Mouse (Mus musculus): ENCODE results near the gene Tmem255b. TPM values are rescaled to one million over a fixed set of nuclear protein-coding genes. Genes with fewer than 3 reads are reported as not detected.

The Tmem255b gene
- polyA plus RNA-seq, 1 experiment from 2014 or later: 0.62 TPM

DNA sequence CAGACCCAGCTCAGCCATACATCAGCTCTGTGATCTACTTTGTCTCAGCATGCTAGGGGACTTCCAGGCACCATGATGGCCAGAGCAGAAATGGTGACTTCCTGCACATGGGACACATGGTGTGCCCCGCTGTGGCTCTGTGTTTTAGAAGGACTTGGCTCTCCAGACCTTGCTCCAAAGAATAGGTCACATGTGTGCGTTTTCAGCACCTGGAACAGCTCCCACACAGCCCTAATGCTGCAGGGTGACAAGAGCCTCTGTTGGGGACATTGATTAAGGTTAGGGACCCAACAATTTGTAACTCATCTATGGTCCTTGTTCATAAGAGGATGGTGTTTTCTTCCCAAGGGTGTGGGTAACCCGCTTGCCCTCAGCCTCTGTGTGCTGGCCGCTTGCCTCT lies 13.2 kb downstream of the Tmem255b start:
- no peak overlapping the region for H3K4me3 ChIP-seq
- H3K27ac ChIP-seq (replicated peaks): no peak overlapping the region
- ATAC-seq (ENCODE audit: extremely low read depth, insufficient number of reproducible peaks, low FRiP score, low TSS enrichment): no peak
- H3K4me1 ChIP-seq: no peaks in the 10 kb centered on the region
- no peaks in the 10 kb centered on the region for H3K9me3 ChIP-seq
- H3K9ac ChIP-seq: no peak overlapping the region
- 46% methylated on average over 4 of the region's 4 CpGs for WGBS
- no peaks in the 10 kb centered on the region for H3K36me3 ChIP-seq
- H3K4me2 ChIP-seq: no peak overlapping the region
- H3K27me3 ChIP-seq (replicated peaks): peaks cover 12% of the 10 kb centered on the region

DNA sequence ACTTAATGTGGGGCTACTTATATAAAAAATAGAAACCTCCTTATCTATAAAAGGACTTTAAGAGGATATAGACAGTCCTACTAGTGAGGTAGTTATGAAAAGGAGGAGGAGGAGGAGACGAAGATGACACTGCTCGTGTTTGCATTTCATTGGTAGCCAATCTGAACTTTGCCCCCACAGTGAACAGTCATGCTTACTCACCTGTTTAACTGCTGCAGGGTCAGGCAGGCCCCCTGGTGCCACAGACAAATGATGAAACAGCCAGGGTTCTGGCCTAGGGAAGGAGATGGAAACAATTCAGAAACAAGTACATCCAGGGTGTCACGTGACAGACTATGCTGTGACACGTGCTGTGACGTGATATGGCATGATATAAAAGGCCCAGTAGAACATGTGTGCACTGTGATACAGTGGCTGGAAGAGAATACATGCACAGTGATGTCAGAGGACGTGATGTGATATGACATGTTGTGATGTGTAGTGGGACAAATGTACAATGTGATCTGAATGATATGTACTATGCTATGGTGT lies 16.8 kb downstream of the Tmem255b start:
- Histone ChIP-seq H3K4me2 (no peak overlapping the region), H3K27ac (replicated peaks) (no peak overlapping the region), H3K36me3 (no peaks in the 10 kb centered on the region), H3K9ac (no peak overlapping the region), H3K9me3 (no peaks in the 10 kb centered on the region), H3K4me1 (no peaks in the 10 kb centered on the region), H3K4me3 (no peak overlapping the region), H3K27me3 (replicated peaks) (peaks cover 11% of the 10 kb centered on the region)
- WGBS: 63% methylated on average over 6 of the region's 6 CpGs
- no peak for ATAC-seq (ENCODE audit: extremely low read depth, insufficient number of reproducible peaks, low FRiP score, low TSS enrichment)

DNA sequence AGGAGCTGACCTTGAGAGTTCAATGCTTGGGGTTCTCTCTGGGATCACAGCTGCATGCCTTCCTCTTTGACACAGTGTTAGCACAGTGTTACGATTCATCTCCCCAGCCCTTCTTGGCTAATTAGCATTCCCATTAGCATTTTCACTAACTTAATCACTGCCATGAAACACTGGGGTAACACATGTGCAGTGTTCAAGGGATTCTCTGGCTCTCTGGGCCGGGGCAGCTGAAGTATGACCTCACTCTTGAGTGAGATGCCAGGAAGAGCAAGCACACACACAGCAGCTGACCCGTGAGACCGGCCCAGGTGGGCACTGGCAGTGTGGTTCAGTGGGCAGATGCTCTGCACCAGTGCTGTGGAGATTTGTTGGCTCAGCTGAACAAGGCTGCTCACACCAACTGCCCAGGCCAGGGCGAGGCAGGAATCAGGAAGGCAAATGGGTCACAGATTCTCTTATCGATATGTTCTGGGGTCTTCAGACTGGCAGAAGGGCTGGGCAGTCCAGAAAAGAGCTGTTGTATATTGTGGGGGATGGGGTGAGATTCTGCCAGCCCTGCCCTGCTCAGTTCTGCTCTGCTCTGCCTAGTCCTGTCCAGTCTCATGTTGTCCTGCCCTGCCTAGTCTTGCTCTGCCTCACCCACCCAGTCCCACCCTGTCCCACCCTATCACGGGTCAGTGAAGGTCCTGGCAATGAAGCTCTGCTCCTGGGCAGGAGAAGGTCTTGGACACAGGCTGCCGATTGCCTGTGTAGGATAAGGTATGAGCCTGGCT lies 19.5 kb downstream of the Tmem255b start:
- Histone ChIP-seq H3K4me3 (no peak overlapping the region), H3K9me3 (no peaks in the 10 kb centered on the region), H3K9ac (no peak overlapping the region), H3K27me3 (replicated peaks) (peaks cover 3% of the 10 kb centered on the region), H3K27ac (replicated peaks) (no peak overlapping the region), H3K4me2 (no peak overlapping the region), H3K36me3 (no peaks in the 10 kb centered on the region), H3K4me1 (no peaks in the 10 kb centered on the region)
- WGBS: 66% methylated on average over 8 of the region's 8 CpGs
- ATAC-seq (ENCODE audit: extremely low read depth, insufficient number of reproducible peaks, low FRiP score, low TSS enrichment): no peak

DNA sequence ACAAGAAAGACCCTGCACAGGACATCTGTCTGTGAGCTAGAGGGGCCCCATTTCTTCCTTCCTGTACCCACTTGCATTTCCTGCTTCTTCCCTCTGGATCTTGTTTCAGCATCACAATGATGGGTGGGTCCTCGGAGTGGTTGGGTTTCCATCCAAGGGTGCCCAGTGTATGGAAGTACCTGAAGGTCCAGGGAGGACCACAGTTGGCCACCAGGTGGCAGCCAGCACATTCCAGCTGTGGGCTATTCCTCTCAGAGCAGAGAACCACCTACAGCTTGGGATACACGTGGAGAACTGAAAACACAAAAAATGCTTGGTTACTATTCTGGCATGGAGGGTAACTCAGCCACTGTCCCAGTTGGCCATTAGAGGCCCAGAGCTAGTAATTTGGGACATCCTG lies 20.3 kb downstream of the Tmem255b start:
- WGBS: 27% methylated on average over 2 of the region's 2 CpGs
- Histone ChIP-seq H3K36me3 (no peaks in the 10 kb centered on the region), H3K4me2 (no peak overlapping the region), H3K4me3 (no peak overlapping the region), H3K9ac (no peak overlapping the region), H3K27me3 (replicated peaks) (peaks cover 3% of the 10 kb centered on the region), H3K9me3 (no peaks in the 10 kb centered on the region), H3K27ac (replicated peaks) (no peak overlapping the region), H3K4me1 (no peaks in the 10 kb centered on the region)
- ATAC-seq (ENCODE audit: extremely low read depth, insufficient number of reproducible peaks, low FRiP score, low TSS enrichment): no peak

DNA sequence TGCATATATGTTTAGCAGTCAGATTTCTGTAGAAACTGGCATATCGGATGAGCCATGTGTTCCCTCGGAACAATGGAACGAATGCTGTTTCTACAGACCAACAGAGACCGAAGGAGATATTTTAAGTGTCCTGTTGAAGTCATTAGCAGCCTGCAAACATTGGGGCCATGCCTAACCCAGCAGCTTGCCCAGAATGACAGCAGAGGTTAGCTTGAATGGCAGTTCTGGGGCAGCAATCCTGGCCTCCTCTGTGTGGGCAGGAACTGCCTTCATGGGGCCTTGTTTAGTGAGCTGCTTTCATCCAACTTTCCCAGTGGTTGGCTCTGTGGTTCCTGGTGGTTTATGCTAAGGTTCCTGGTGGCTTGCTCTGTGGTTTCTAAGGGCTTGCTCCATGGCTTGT lies 24.4 kb downstream of the Tmem255b start:
- no peaks in the 10 kb centered on the region for H3K9me3 ChIP-seq
- no peak for ATAC-seq (ENCODE audit: extremely low read depth, insufficient number of reproducible peaks, low FRiP score, low TSS enrichment)
- peaks cover 4% of the 10 kb centered on the region; the same call in 1 of the 2 replicates for H3K36me3 ChIP-seq
- no peak overlapping the region for H3K4me3 ChIP-seq
- H3K9ac ChIP-seq: no peak overlapping the region
- H3K4me2 ChIP-seq: no peak overlapping the region
- H3K27ac ChIP-seq (replicated peaks): no peak overlapping the region
- H3K4me1 ChIP-seq: no peaks in the 10 kb centered on the region; the same call in 1 of the 2 replicates
- H3K27me3 ChIP-seq (replicated peaks): 0 out of 2 replicates have a peak, but pooled peaks cover 3% of the 10 kb centered on the region
- WGBS: 80% methylated on average over 4 of the region's 4 CpGs

DNA sequence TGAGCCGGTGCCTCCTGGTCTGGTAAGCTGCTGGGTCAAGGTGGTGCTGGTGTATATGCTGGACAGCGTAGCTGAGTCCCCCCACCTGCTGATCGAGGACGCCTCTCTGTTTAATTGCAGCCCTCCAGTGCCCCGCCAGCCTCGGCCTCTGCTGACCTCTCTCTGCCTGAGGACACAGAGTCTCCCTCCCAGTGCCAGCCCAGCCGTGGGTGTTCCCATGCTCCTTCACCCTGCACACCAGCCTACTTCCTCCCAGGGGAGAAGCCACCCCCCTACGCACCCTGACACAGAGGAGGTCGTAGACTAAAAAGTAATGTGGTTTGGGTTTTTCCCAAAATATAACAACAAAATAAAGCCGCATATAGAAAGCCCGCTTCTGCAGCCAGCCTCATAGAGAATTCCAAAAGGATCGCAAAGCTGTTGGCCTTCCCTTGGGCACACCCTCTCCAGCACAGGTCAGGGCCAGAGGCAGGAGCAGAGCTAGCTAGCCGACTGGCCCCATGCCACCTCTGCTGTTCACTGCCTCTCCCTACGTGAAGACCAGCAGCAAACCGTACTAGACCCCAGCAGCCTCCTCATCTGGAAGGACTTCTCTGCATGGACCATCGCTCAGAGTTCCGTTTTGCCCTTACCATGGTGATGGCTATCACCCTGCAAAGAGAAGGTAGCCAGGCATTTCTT lies 26.2 kb downstream of the Tmem255b start:
- peaks cover 19% of the 10 kb centered on the region for H3K36me3 ChIP-seq

DNA sequence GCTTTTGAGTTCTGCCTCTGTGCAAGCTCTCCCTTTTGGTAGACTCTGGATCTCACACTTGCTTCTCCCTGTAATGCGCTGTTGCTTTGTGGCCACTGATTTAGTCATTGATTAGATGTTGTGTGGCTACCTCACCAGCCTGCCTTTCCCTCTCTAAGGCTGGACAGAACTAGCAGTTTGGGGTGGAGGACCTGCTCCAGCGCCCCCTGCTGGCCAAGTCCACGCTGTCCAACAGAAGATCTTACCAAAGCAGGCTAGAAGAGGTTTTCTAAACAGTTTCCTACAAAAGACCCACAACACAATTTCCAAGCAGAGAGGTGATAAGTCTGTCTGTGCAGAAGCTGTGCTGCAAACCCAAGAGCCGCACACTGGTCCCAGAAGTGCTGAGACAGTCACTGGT lies 26.9 kb downstream of the Tmem255b start:
- 33% methylated on average over 4 of the region's 4 CpGs for WGBS
- H3K4me1 ChIP-seq: no peaks in the 10 kb centered on the region; the same call in 1 of the 2 replicates

More for the DNA sequence above, 26.2 kb downstream of the Tmem255b start:
- Histone ChIP-seq H3K9me3 (no peaks in the 10 kb centered on the region), H3K4me2 (no peak overlapping the region), H3K4me1 (no peaks in the 10 kb centered on the region; the same call in 1 of the 2 replicates), H3K9ac (no peak overlapping the region), H3K27ac (replicated peaks) (no peak overlapping the region), H3K4me3 (no peak overlapping the region), H3K27me3 (replicated peaks) (0 out of 2 replicates have a peak, but pooled peaks cover 3% of the 10 kb centered on the region)
- 70% methylated on average over 17 of the region's 17 CpGs for WGBS
- ATAC-seq (ENCODE audit: extremely low read depth, insufficient number of reproducible peaks, low FRiP score, low TSS enrichment): no peak; the same call in 1 of the 2 replicates

DNA sequence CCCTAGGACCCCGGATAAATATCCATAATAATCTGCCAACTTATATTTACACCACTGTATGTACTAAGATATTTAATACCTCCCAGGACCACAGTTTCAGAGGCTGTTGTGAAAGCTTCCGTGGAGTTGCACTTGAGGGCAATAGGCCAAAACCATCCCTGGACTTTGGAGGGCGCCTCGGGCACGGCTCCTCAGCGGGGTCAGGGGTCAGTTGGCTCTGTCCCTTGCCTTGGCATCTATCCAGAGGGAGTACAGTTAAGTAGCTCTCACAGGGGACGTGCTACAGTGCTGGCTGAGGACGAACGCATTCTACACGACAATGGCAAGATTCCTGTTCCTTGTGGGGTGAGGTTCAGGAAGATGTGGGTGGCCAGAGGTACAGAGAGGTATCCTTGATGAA lies 27.4 kb downstream of the Tmem255b start:
- no peak for ATAC-seq (ENCODE audit: extremely low read depth, insufficient number of reproducible peaks, low FRiP score, low TSS enrichment)
- 0 out of 2 replicates have a peak, but pooled peaks cover 3% of the 10 kb centered on the region for H3K27me3 ChIP-seq (replicated peaks)

More for the DNA sequence above, 26.9 kb downstream of the Tmem255b start:
- H3K27me3 ChIP-seq (replicated peaks): 0 out of 2 replicates have a peak, but pooled peaks cover 3% of the 10 kb centered on the region
- peaks cover 26% of the 10 kb centered on the region for H3K36me3 ChIP-seq
- H3K4me2 ChIP-seq: no peak overlapping the region
- no peak for ATAC-seq (ENCODE audit: extremely low read depth, insufficient number of reproducible peaks, low FRiP score, low TSS enrichment)
- no peak overlapping the region for H3K27ac ChIP-seq (replicated peaks)
- H3K4me3 ChIP-seq: no peak overlapping the region
- H3K9ac ChIP-seq: no peak overlapping the region
- H3K9me3 ChIP-seq: no peaks in the 10 kb centered on the region

DNA sequence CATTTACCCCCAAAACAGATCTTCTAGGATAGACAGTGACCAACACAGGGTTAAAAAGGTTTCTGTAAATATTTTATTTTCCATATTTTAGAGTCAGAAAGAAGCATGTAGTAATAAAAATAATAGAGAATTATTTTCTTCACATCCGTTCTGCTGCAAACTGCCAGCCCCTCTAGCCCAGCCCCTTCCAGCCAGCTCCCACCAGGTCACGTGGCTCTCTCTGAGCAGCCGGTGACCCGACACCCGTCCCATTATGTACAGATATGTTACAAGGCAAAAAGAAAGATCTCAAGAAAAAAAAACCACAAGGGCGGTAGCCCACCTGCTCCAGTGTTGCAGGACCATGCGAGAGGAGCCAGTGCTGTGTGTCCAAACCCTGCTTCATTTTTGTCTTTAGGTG lies 30.3 kb downstream of the Tmem255b start:
- peaks cover 59% of the 10 kb centered on the region for H3K36me3 ChIP-seq
- ATAC-seq (ENCODE audit: extremely low read depth, insufficient number of reproducible peaks, low FRiP score, low TSS enrichment): no peak
- WGBS: 61% methylated on average over 7 of the region's 7 CpGs

More for the DNA sequence above, 27.4 kb downstream of the Tmem255b start:
- no peaks in the 10 kb centered on the region; the same call in 1 of the 2 replicates for H3K4me1 ChIP-seq
- H3K4me3 ChIP-seq: no peak overlapping the region
- no peak overlapping the region for H3K9ac ChIP-seq
- H3K4me2 ChIP-seq: no peak overlapping the region
- no peak overlapping the region for H3K27ac ChIP-seq (replicated peaks)
- H3K36me3 ChIP-seq: peaks cover 31% of the 10 kb centered on the region
- WGBS: 54% methylated on average over 10 of the region's 10 CpGs
- H3K9me3 ChIP-seq: no peaks in the 10 kb centered on the region

DNA sequence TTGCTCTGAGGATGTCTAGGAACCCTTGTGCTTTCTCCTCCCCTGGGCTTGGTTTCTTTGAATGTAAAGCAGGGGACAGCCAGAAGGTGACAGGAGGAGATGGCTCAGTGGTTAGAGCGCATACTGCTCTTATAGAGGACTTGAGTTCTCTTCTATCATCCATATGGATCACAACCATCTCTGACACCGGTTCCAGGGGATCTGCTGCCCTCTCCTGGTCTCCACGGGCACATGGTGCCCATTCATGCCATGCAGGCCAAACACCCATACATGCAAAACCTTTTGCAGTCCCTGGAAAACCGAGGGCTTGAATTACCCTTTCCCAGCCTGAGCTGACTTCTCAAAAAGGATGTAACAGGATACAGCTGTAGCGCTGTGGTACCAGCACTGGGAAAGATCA lies 32.0 kb downstream of the Tmem255b start:
- Histone ChIP-seq H3K27ac (replicated peaks) (no peak overlapping the region), H3K4me2 (no peak overlapping the region), H3K4me1 (peaks cover 8% of the 10 kb centered on the region), H3K9ac (no peak overlapping the region), H3K27me3 (replicated peaks) (no peaks in the 10 kb centered on the region), H3K36me3 (peaks cover 71% of the 10 kb centered on the region), H3K9me3 (no peaks in the 10 kb centered on the region), H3K4me3 (no peak overlapping the region)
- WGBS: 55% methylated on average over 5 of the region's 5 CpGs
- no peak for ATAC-seq (ENCODE audit: extremely low read depth, insufficient number of reproducible peaks, low FRiP score, low TSS enrichment)

More for the DNA sequence above, 30.3 kb downstream of the Tmem255b start:
- no peak overlapping the region for H3K9ac ChIP-seq
- no peak overlapping the region for H3K4me3 ChIP-seq
- H3K4me1 ChIP-seq: no peaks in the 10 kb centered on the region; the same call in 1 of the 2 replicates
- H3K27ac ChIP-seq (replicated peaks): no peak overlapping the region
- H3K4me2 ChIP-seq: no peak overlapping the region
- no peaks in the 10 kb centered on the region for H3K9me3 ChIP-seq
- no peaks in the 10 kb centered on the region for H3K27me3 ChIP-seq (replicated peaks)

DNA sequence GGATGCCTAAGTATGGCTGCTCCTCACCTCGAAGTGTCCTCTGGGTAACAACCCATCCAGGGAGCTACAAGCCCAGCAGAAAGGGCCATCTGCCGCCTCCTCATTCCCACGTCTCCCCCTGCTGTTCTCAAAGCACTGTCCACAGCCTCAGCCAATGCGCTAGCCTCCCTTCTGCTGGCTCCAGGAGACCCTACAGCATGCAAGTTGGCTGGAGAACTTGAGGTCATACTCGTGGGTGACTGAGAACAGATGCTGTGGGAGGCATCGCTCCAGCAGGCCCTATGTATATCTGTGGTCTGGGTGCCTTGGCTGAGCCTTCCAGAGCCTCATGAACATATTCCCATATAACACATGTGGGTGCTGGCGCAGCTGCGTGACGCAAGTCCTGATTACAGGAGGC lies 33.7 kb downstream of the Tmem255b start:
- Histone ChIP-seq H3K4me1 (peaks cover 22% of the 10 kb centered on the region), H3K4me2 (no peak overlapping the region), H3K27me3 (replicated peaks) (no peaks in the 10 kb centered on the region), H3K9me3 (no peaks in the 10 kb centered on the region), H3K4me3 (no peak overlapping the region), H3K9ac (no peak overlapping the region), H3K27ac (replicated peaks) (no peak overlapping the region), H3K36me3 (peaks cover 74% of the 10 kb centered on the region)
- WGBS: 80% methylated on average over 9 of the region's 9 CpGs
- ATAC-seq (ENCODE audit: extremely low read depth, insufficient number of reproducible peaks, low FRiP score, low TSS enrichment): no peak

Measured in heart, embryonic 13.5 days (tissue).